Mouse (Mus musculus) forebrain, postnatal 0 days (tissue): ENCODE measurements around the gene Ppargc1a. TPM values are rescaled to one million over a fixed set of nuclear protein-coding genes. Genes with fewer than 3 reads are reported as not detected.

Experiments
- ATAC-seq: fragments of 200-750 bp; cut with Nextera tagmentation; 2 replicates; pipeline ENCODE4 v1.8.0; 2017; ENCODE audit warnings: mild to moderate bottlenecking, moderate library complexity
- DNase-seq: peaks from one replicate; pipeline ENCODE4 v3.0.0-alpha.2; 2015
- H3K27ac ChIP-seq: fragments of 300-500 bp; sonication (generic); 2 replicates; pipeline ENCODE4 v1.5.1; 2014; ENCODE audit warnings: low read depth, mild to moderate bottlenecking, antibody characterized with exemption, low read length, moderate library complexity, mixed read lengths
- H3K27me3 ChIP-seq: fragments of 300-500 bp; sonication (generic); 2 replicates; pipeline ENCODE4 v1.6.1; 2014; ENCODE audit warnings: mild to moderate bottlenecking, low read length, mixed read lengths; ENCODE audit not compliant: insufficient read depth
- H3K36me3 ChIP-seq: fragments of 300-500 bp; sonication (generic); 2 replicates; pipeline ENCODE4 v1.6.1; 2014; ENCODE audit warnings: mild to moderate bottlenecking, moderate library complexity; ENCODE audit not compliant: insufficient read depth
- H3K4me1 ChIP-seq: fragments of 300-500 bp; sonication (generic); 2 replicates; pipeline ENCODE4 v1.6.1; 2014; ENCODE audit warnings: antibody characterized with exemption; ENCODE audit not compliant: insufficient read depth
- H3K4me2 ChIP-seq: fragments of 300-500 bp; sonication (generic); 2 replicates; pipeline ENCODE4 v1.6.1; 2014; ENCODE audit warnings: low read depth, mild to moderate bottlenecking, moderate library complexity
- H3K4me3 ChIP-seq: fragments of 300-500 bp; sonication (generic); 2 replicates; pipeline ENCODE4 v1.5.1; 2014; ENCODE audit warnings: low read depth, low read length, mixed read lengths
- H3K9ac ChIP-seq: fragments of 300-500 bp; sonication (generic); 2 replicates; pipeline ENCODE4 v1.6.1; 2014; ENCODE audit warnings: mild to moderate bottlenecking
- H3K9me3 ChIP-seq: fragments of 300-500 bp; sonication (generic); 2 replicates; pipeline ENCODE4 v1.6.1; 2016; ENCODE audit warnings: low read length
- CTCF ChIP-seq: sonication (generic); IDR thresholded peaks from 2 replicates; pipeline ENCODE4 v1.5.1; 2016; ENCODE audit warnings: antibody characterized with exemption, control low read depth, low read depth
- WGBS: fragments of 180-500 bp; shearing (Covaris S2); extraction: QIAGEN DNeasy Blood & Tissue Kit; methylation state at CpG from one replicate; pipeline ENCODE4 v1.1.7; 2014; 5-methylcytosine and 5-hydroxymethylcytosine counted together
- polyA plus RNA-seq: library from polyadenylated mRNA; unstranded; fragments of >200 nt; fragmentation: Nextera tagmentation; extraction: Ambion mirVana; gene quantifications from 2 replicates; pipeline ENCODE4 v1.2.1, GENCODE M21; 2015
- total RNA-seq: library from RNA; depleted of rRNA; stranded (reverse); fragments of >200 nt; gene quantifications from 2 replicates; pipeline ENCODE4 v1.2.3, GENCODE M21; 2014

Ppargc1a gene
- total and polyA plus RNA-seq, 2 experiments from 2014 or later, result 10.4 to 13.7 TPM

- ATAC-seq, result no peak
- Histone ChIP-seq H3K9me3 (no peaks in the 10 kb centered on the region), H3K36me3 (no peaks in the 10 kb centered on the region), H3K4me1 (no peaks in the 10 kb centered on the region), H3K27me3 (no peaks in the 10 kb centered on the region), H3K27ac (no peak overlapping the region), H3K4me3 (no peak overlapping the region), H3K9ac (no peak overlapping the region), H3K4me2 (no peak overlapping the region)
- 67% methylated on average over 7 of the region's 7 CpGs for WGBS
- no peak for DNase-seq
- no peak for TF ChIP-seq CTCF
These were observed 30.4 kb downstream of the Ppargc1a start for GRCm38 (mm10) chr5:51537009-51537645.

DNA sequence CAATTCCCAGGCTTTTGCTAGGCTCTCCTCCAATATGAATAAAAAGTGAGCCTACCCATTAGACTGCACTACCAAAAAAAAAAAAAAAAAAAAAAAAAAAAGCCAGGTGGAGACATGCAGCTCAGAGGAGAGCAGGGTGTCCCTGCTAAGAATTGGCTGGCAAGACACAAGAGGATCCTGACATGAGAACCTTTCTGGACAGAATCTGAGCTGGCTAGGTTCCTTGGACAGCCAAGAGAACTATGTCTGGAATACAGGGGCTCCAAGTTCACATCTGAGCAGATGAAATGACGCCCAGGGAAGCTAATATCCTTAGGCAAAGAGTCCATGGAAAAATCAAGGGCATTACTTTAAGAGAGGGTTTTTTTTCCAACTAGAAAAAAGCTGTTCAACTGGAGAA, 33.1 kb downstream of the Ppargc1a start:
- Histone ChIP-seq H3K27ac (no peak overlapping the region), H3K4me2 (no peak overlapping the region), H3K4me1 (no peaks in the 10 kb centered on the region), H3K4me3 (no peak overlapping the region), H3K27me3 (no peaks in the 10 kb centered on the region), H3K9me3 (no peaks in the 10 kb centered on the region), H3K36me3 (no peaks in the 10 kb centered on the region), H3K9ac (no peak overlapping the region)
- no peak for ATAC-seq
- 89% methylated on average over 1 of the region's 1 CpGs for WGBS
- DNase-seq, result no peak
- TF ChIP-seq CTCF, result no peak

GRCm38 (mm10) chr5:51531286-51531685, 36.2 kb downstream of the Ppargc1a start:
- no peak for TF ChIP-seq CTCF
- WGBS, result 71% methylated on average over 1 of the region's 1 CpGs
- H3K4me2 ChIP-seq, result no peak overlapping the region

DNA sequence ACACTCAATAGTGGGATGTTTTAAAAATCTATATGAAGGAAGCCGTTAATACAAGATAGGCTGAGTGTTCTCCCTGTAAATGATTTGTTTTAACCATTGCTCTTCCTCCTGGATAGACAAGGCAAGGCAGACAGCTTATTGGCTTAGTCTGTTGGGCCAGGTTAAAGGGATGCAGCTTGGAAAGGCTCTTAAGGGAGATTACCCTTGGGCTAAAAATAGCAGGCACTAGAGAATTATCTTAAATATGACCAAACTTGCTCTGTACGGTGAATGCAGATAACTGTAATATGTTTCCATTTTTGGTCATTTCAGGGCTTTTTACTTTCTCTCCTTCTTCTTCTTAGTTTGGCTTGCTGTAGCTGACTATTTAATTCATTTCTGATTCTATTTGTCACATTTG, 38.1 kb downstream of the Ppargc1a start:
- DNase-seq (no peak), ATAC-seq (no peak)
- WGBS, result 67% methylated on average over 2 of the region's 2 CpGs
- Histone ChIP-seq H3K27ac (no peak overlapping the region), H3K9me3 (no peaks in the 10 kb centered on the region), H3K9ac (no peak overlapping the region), H3K27me3 (no peaks in the 10 kb centered on the region), H3K36me3 (no peaks in the 10 kb centered on the region), H3K4me3 (no peak overlapping the region), H3K4me1 (no peaks in the 10 kb centered on the region), H3K4me2 (no peak overlapping the region)
- TF ChIP-seq CTCF, result no peak

More at GRCm38 (mm10) chr5:51531286-51531685, 36.2 kb downstream of the Ppargc1a start:
- Histone ChIP-seq H3K36me3 (no peaks in the 10 kb centered on the region), H3K4me1 (no peaks in the 10 kb centered on the region), H3K27me3 (no peaks in the 10 kb centered on the region), H3K9me3 (no peaks in the 10 kb centered on the region), H3K4me3 (no peak overlapping the region), H3K9ac (no peak overlapping the region), H3K27ac (no peak overlapping the region)
- DNase-seq (no peak), ATAC-seq (no peak)

DNA sequence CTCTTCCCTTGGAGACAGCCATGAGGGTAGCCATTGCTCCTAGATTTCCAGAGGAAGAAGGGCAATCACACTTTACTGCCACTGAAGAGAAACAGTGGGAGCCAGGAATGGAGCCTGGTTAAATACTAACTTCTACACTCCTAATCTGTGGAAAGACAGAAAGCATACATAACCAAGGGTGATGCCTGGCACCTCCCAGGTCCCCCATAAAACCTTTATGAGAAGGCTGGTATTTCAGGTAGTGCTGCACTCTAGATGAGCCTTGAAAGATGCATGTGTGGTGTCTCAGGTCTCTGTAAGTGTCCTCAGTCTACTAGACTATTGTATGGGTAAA, 39.4 kb downstream of the Ppargc1a start:
- Histone ChIP-seq H3K4me1 (no peaks in the 10 kb centered on the region), H3K4me2 (no peak overlapping the region), H3K36me3 (no peaks in the 10 kb centered on the region), H3K9me3 (no peaks in the 10 kb centered on the region), H3K27me3 (no peaks in the 10 kb centered on the region), H3K9ac (no peak overlapping the region), H3K27ac (no peak overlapping the region), H3K4me3 (no peak overlapping the region)
- ATAC-seq (no peak), DNase-seq (no peak)
- no peak for TF ChIP-seq CTCF

DNA sequence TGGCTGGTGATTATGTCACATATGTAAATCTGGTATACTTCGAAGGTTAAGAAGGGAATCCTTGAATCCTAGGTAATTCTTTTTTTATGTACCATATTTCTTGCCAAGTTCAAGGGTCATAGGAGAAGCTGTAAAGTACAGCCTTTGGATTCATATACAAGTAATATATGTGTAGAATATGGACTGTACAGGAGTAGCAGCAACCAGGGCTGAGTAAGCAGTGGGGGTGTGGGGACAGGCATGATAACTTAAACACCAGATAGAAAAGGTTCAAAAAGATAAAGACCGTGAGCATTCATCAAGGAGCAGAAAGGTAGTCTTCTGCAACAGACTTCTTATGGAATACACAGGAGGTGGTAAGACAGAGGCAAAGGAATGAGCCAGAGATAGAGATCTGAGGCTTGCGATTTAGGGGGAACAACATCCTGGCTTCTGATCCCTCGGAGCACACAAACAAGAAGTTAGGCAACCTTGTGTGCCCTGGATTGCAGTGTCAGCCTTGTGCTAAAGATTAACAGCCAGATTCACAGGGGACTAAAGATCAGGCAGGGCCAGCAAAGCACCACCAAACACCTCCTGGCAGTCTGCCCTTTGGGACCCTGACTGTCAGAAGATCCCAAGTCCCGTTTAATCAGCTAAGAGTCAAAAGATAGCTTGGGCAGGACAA, 39.9 kb downstream of the Ppargc1a start:
- Histone ChIP-seq H3K27ac (no peak overlapping the region), H3K4me1 (no peaks in the 10 kb centered on the region), H3K36me3 (no peaks in the 10 kb centered on the region), H3K9me3 (no peaks in the 10 kb centered on the region), H3K27me3 (no peaks in the 10 kb centered on the region), H3K4me2 (no peak overlapping the region), H3K9ac (no peak overlapping the region), H3K4me3 (no peak overlapping the region)
- no peak for TF ChIP-seq CTCF
- WGBS, result 85% methylated on average over 5 of the region's 5 CpGs
- ATAC-seq, result no peak
- no peak for DNase-seq

GRCm38 (mm10) chr5:51525858-51526257, 41.7 kb downstream of the Ppargc1a start:
- Histone ChIP-seq H3K9ac (no peak overlapping the region), H3K4me3 (no peak overlapping the region), H3K27ac (no peak overlapping the region), H3K9me3 (no peaks in the 10 kb centered on the region), H3K4me1 (no peaks in the 10 kb centered on the region), H3K4me2 (no peak overlapping the region), H3K36me3 (no peaks in the 10 kb centered on the region), H3K27me3 (no peaks in the 10 kb centered on the region)
- TF ChIP-seq CTCF, result no peak
- ATAC-seq, result no peak
- no peak for DNase-seq
- 92% methylated on average over 2 of the region's 2 CpGs for WGBS
